Mouse (Mus musculus) adrenal gland, postnatal 25 days (tissue): ENCODE results near the gene Wdr90. TPM values are rescaled to one million over a fixed set of nuclear protein-coding genes. Genes with fewer than 3 reads are reported as not detected.

Experiments used
- DNase-seq: peaks from one replicate; pipeline ENCODE4 v3.0.0; 2021; ENCODE audit warnings: mixed read lengths
- total RNA-seq: library from RNA; stranded (reverse); gene quantifications from 2 replicates; pipeline ENCODE4 v1.2.3, GENCODE M21; 2021

Wdr90 gene
- total RNA-seq, 1 experiment from 2014 or later, result 28.0 TPM

- DNase-seq, result no peak
These were observed 17.5 kb downstream of the Wdr90 start for GRCm38 (mm10) chr17:25843636-25844395.

- no peak for DNase-seq
These were observed 18.2 kb downstream of the Wdr90 start for GRCm38 (mm10) chr17:25843122-25843521.

DNA sequence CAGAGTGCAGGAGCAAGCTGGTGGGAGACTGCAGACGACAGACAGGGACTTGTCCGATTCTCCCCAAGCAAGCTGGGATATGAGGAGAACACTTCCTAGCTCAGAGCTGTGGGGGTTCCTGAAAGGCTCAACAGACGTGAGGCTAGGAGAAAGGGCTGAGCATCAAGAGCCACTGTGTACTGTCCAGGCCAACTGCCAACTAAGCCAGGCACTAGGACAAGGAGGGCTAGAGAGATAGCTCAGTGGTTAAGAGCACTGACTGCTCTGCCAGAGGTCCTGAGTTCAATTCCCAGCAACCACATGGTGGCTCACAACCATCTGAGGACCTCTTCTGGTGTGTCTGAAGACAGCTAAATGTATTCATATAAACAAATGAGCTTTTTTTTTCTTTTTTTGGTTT lies 18.8 kb downstream of the Wdr90 start:
- DNase-seq, result no peak

DNA sequence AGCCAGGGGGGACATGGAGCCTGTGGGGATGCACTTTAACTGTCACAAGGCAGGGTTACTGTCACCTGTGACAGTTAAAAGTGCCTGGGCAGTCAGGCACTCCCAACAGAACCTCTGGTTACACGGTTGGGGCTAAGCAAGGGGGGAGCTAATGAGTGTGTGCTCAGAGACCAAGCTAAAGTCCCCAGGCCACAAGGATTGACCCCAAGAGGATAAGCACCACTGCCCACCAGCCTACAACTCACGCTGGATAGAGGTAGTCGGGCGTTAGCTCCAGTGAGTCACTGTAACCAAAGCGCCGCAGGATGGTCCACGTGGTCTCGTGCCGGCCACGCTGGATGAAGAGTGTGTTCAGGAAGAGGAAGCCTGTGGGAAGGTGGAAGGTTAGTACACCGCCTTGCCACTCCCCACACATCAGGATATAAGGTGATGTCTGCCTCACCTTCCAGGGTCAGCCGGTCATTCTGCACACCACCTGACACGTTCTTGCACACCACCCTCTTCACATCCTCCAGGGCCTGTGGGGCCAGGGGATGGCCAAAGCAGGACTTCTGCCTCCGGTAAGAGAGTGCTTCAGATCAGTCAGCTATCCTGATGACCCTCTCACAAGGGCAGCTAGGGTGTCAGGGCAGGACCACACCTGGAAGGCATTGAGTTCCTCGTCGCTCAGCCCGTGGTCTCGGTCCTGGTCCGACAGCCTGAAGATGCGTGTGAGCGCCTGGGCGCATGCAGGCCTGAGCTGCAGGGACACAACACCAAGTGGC lies 20.0 kb downstream of the Wdr90 start, which contains the start of gene Gm20683:
TSS of gene Gm20683 (minus strand) at position 647 of the 764 bp plus-strand sequence.
- no peak for DNase-seq

- DNase-seq, result no peak
These were observed 20.8 kb downstream of the Wdr90 start for GRCm38 (mm10) chr17:25840519-25840918.

- no peak for DNase-seq
These were observed 21.7 kb downstream of the Wdr90 start for GRCm38 (mm10) chr17:25839455-25840235.

- DNase-seq, result no peak
These were observed 22.4 kb downstream of the Wdr90 start for GRCm38 (mm10) chr17:25838904-25839303.

DNA sequence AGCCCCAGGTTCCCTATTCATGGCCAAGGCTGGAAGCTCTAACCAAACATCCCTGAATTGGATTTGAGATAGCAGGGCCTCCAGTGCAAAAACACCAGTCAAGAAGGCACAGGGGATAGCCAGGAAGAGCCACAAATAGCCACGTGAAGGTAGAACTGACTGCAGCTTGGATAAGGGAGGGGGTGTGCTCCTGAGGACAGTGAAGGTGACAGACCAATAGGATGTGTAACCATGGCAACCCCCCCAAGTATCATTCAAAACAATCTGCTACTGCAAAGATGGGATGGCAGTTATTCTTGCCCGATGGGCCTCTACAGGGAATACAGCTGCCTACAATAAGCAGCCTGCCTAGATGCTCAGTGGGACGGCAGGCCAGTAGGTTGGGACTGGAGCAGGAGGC lies 23.8 kb downstream of the Wdr90 start:
- DNase-seq, result no peak

DNA sequence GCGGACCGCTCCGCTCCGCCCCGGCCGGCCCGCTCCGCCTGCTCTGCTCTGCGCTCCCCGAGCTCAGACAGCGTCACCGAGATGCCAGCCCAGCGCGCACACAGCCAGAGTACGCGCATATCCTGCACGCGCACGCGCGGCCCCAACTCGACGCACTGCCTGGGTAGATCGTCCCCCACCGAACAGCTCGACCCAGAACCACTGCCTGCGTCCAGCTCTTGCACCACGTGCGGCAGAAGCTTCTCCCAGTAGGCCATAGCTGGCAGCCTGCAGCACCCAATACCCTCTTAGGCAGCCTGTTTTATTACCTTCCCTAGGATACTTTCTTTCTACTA lies 24.3 kb downstream of the Wdr90 start, which contains the start of gene Rhbdl1:
TSS of gene Rhbdl1 (minus strand) at position 220 of the 335 bp plus-strand sequence.
- peak; percentile 88 for DNase-seq

DNA sequence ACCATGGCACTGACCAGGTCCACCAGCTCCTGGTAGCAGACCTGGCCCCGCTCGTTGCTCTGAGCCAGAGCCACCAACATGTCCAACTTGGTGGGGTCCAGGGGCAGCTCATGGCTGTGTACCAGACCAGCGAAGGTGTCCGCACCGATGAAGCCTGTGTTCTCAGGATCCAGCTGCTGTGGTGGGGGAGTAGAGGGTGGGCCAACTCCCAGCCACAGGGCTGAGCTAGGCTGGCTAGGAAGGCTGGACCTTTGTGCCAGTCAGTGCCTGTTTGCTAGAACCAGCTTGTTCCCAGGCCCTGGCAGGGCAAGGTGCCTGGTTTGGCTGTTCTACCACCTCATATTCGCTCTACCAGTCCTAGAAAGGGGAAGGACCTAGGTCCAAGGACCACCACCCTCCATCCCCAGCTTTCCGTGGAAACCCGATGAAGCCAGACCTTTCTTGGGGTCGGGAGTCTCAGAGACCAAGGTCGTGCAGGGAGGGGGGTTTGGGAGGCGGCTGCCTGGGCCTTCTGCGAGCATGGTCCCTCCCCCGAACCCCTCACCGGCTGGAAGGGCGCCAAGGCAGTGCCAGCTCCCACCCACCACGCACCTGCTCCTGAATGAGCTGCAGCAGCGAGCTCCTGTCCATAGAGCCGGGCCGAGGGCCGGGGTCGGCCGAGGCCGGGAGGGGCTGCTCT lies 24.8 kb downstream of the Wdr90 start:
- no peak for DNase-seq

DNA sequence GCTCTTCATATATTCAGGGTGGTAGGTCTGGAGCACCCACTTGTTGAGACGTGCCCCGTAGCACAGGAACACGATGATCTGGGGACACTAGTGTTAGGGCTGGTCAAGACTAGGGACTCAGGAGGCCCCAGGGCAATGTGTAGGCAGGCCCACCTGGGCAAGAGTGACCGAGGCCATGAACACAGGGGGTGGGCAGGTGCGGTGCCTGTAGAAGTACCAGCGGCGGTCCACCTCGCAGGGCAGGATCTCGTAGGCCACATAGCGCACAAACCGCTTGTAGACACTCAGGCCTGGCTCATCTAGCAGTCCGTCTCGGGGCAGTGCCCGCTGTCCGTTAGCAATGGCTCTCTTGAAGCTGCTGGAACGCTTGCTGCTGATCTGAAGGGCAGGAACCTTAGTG lies 25.5 kb downstream of the Wdr90 start:
- DNase-seq, result no peak

DNA sequence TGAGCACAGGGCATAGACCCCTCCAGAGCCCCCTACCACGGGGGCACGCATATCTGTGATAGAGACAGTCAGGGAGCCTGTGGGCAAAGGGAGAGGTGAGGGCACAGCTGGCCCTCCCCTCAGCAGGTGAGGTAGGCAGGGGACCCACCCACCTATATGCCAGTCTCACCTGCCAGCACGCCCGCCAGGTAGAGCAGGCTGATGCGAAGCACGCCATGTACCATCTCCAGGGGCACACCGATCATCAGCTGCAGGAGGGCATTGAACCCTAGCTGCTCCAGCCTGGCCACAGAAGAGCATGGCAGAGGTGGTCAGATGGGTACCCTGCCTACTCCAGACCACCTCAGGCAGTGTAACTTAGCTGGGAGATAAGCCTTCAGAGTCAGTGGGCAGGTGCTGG lies 26.0 kb downstream of the Wdr90 start:
- DNase-seq, result no peak

GRCm38 (mm10) chr17:25834595-25835222 lies 26.6 kb downstream of the Wdr90 start:
- no peak for DNase-seq

- no peak for DNase-seq
These were observed 27.2 kb downstream of the Wdr90 start for GRCm38 (mm10) chr17:25833961-25834594.

DNA sequence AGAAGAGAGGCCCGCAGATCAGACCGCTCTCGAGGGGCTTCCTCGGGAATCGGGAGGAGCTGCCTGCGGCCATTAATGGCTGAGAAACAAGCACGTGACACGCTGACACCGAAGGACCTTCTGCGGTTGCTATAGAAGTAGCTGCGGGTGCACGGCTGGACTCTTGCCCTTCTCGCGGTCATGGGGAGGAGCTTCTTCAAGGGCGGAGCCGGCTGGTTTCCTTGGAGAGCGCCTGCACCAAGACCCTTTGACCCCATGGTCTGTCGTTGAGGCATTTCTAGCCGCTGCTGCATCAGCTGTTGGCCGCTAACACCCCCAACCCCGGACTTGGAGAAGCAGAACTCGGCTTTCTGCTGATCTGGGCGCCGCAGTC lies 28.0 kb downstream of the Wdr90 start, which contains the start of gene Stub1:
TSS of gene Stub1 (minus strand) at position 114 of the 373 bp plus-strand sequence.
- DNase-seq, result peak; percentile 90

- peak; percentile 99 for DNase-seq
These were observed 28.6 kb downstream of the Wdr90 start for GRCm38 (mm10) chr17:25832436-25833290.

DNA sequence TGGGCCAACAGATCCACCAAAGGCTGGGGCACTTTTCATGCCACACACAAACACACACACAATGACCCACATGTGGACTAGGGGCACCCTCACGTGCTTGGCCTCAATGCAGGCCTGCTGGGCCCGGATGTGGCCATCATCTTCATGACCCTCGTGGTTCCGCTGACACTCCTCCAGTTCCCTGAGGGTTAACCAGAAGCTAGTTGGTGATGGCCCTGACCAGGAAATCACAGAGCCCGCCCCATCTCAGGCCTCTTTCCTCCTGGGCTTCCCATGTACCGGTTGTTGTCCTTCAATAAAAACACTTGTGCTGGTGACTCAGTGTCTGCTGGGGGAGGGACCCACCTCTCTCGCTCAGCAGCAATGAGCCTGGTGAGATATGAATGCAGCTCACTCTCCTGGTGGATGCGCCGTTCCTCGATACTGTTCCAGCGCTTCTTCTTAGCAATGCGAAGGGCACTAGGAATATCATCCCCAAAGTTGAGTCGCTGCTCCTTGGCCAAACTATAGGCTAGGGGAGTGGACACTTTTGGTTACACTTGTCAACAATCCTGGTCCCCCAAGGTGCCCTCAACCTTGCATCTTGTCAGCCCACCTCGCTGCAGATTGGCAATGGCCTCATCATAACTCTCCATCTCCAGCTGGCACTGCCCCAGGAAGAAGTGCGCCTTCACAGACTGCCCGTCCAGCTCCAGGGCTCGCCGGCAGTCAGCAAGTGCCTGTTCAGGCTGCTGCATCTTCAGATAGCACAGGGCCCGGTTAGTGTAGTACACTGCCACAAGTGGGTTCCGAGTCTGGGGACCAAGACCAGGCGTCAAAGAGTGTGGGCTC lies 29.6 kb downstream of the Wdr90 start:
- peak; percentile 58 for DNase-seq

- no peak for DNase-seq
These were observed 30.4 kb downstream of the Wdr90 start for GRCm38 (mm10) chr17:25830806-25831431.
